ENCODE assay signal across 10 mouse cellular contexts in the genomic region with DNA sequence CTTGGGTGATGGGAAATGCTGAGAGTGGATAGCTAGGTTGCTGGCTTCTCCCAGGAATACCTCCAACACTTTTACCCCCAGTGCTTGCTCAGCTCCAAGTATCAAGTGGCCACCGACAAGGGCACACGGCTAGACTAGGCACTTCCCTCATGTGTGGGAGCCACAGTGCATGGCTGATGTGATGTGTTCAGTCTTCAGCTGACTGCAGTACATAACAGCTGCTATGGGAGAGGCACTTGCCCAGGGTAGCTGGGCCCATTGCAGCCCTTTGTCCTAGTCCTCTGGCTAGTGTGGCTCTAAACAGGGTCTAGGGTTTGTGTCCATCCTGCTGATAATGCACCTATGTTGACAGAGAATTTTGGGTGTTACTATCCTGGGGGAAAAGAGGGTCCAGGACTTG. TPM values are rescaled to one million over a fixed set of nuclear protein-coding genes. Genes with fewer than 3 reads are reported as not detected.
DNase-seq lines count a peak whose midpoint lies in the region; ATAC-seq and TF ChIP-seq lines count a peak whose summit lies in the region.
"Had no signal": no experiment of that assay in that cellular context is flagged by ENCODE, and none has a peak within 500 bp of the region (broad histone marks: within the 10 kb centered on the region; RNA-seq: fewer than 3 reads in every experiment).

No protein-coding gene starts in this region.

- no peak for TF ChIP-seq CTCF in gastrocnemius, adult 2 months (IDR thresholded peaks at IDR 0.05)
- TF ChIP-seq CTCF in lung, embryonic 14.5 days (IDR thresholded peaks at IDR 0.05; ENCODE audit: low read depth) = no peak
- no peak for TF ChIP-seq CTCF in intestine, postnatal 0 days (IDR thresholded peaks at IDR 0.05; ENCODE audit: low read depth)

- no peaks in the 10 kb centered on the region for H3K4me1 ChIP-seq in lung, embryonic 14.5 days (ENCODE audit: insufficient read depth)
- no peaks in the 10 kb centered on the region; the same call in 1 of the 2 replicates for H3K4me1 ChIP-seq in intestine, postnatal 0 days (replicated peaks; ENCODE audit: control insufficient read depth, insufficient read depth, low read length)
- H3K4me1 ChIP-seq in neural tube, embryonic 15.5 days = peaks cover 16% of the 10 kb centered on the region

- ATAC-seq in lung, embryonic 14.5 days (ENCODE audit: insufficient read depth) = no peak
- ATAC-seq in intestine, postnatal 0 days = no peak
- ATAC-seq in neural tube, embryonic 15.5 days (ENCODE audit: low FRiP score) = no peak

- peaks cover 43% of the 10 kb centered on the region for H3K27me3 ChIP-seq in lung, embryonic 14.5 days (ENCODE audit: insufficient read depth, low read length)
- peaks cover 33% of the 10 kb centered on the region for H3K27me3 ChIP-seq in intestine, postnatal 0 days (replicated peaks; ENCODE audit: control insufficient read depth, insufficient read depth, low read length)
- peaks cover 44% of the 10 kb centered on the region for H3K27me3 ChIP-seq in neural tube, embryonic 15.5 days (replicated peaks)

- H3K4me3 ChIP-seq in gastrocnemius, adult 2 months = peak overlapping the region; percentile 79
- peak overlapping the region; percentile 45 for H3K4me3 ChIP-seq in lung, embryonic 14.5 days (ENCODE audit: low read depth, low read length)
- H3K4me3 ChIP-seq in intestine, postnatal 0 days (ENCODE audit: low read depth, low read length) = peak overlapping the region; percentile 41; the same call in 1 of the 2 replicates
- H3K4me3 ChIP-seq in neural tube, embryonic 15.5 days (replicated peaks) = peak overlapping the region; percentile 46

- peak overlapping the region; percentile 58; the same call in 1 of the 2 replicates for H3K9ac ChIP-seq in lung, embryonic 14.5 days
- no peak overlapping the region for H3K9ac ChIP-seq in intestine, postnatal 0 days (ENCODE audit: low read depth, low read length)
- no peak overlapping the region for H3K9ac ChIP-seq in neural tube, embryonic 15.5 days (replicated peaks)

- WGBS in lung, embryonic 14.5 days = 60% methylated on average over 2 of the region's 2 CpGs
- 56% methylated on average over 2 of the region's 2 CpGs for WGBS in intestine, postnatal 0 days
- 78% methylated on average over 2 of the region's 2 CpGs for WGBS in neural tube, embryonic 15.5 days

- no peaks in the 10 kb centered on the region for H3K9me3 ChIP-seq in lung, embryonic 14.5 days (ENCODE audit: low read depth, low read length)
- no peaks in the 10 kb centered on the region for H3K9me3 ChIP-seq in intestine, postnatal 0 days (ENCODE audit: control insufficient read depth)
- H3K9me3 ChIP-seq in neural tube, embryonic 15.5 days (replicated peaks) = no peaks in the 10 kb centered on the region

- H3K27ac ChIP-seq in gastrocnemius, adult 2 months = peak overlapping the region; percentile 85
- peak overlapping the region; percentile 33; the same call in 1 of the 2 replicates for H3K27ac ChIP-seq in lung, embryonic 14.5 days (ENCODE audit: low read depth)
- no peak overlapping the region for H3K27ac ChIP-seq in intestine, postnatal 0 days (ENCODE audit: low read depth, low read length)
- peak overlapping the region; percentile 35; the same call in 1 of the 2 replicates for H3K27ac ChIP-seq in neural tube, embryonic 15.5 days (replicated peaks)

- peak overlapping the region; percentile 67 for H3K4me2 ChIP-seq in lung, embryonic 14.5 days
- H3K4me2 ChIP-seq in intestine, postnatal 0 days (replicated peaks; ENCODE audit: low read depth) = 0 out of 2 replicates have a peak overlapping the region, but pooled peaks have one; percentile 27
- peak overlapping the region; percentile 76; the same call in 1 of the 2 replicates for H3K4me2 ChIP-seq in neural tube, embryonic 15.5 days

- intact Hi-C loops in gastrocnemius, adult 2 months (cut with DNase I) = no loop called here

- H3K36me3 ChIP-seq in lung, embryonic 14.5 days (ENCODE audit: insufficient read depth) = peaks cover 34% of the 10 kb centered on the region
- H3K36me3 ChIP-seq in intestine, postnatal 0 days (ENCODE audit: control insufficient read depth, insufficient read depth) = peaks cover 3% of the 10 kb centered on the region; the same call in 1 of the 2 replicates
- no peaks in the 10 kb centered on the region for H3K36me3 ChIP-seq in neural tube, embryonic 15.5 days

- DNase-seq in gastrocnemius, adult 2 months = no peak
- no peak for DNase-seq in gastrocnemius, postnatal 25 days
- DNase-seq in lung, embryonic 14.5 days = no peak
- no peak for DNase-seq in lung, adult 18-20 months
- DNase-seq in cerebellum, adult 18-20 months = no peak
- DNase-seq in gastrocnemius, postnatal 10 days = no peak
- DNase-seq: right cerebral cortex, postnatal 25 days had no signal

RNA-seq across cellular contexts. Expression of a gene that starts 1.8 kb away (rescaled TPM):
- 1 to 10 TPM; 5.0 to 9.5 TPM for total RNA-seq in gastrocnemius, adult 2 months (2021)
- total RNA-seq in gastrocnemius, postnatal 25 days (2021) = 10 to 100 TPM in 1 of 2 experiments, 1 to 10 TPM in 1; 7.4 to 13.9 TPM
- 94.1 and 105 TPM in 2 replicates for polyA plus RNA-seq in lung, embryonic 14.5 days (2014; fragmentation: Nextera tagmentation; extraction: Ambion mirVana)
- 23.1 and 25.3 TPM in 2 replicates for polyA plus RNA-seq in intestine, postnatal 0 days (2015; fragmentation: Nextera tagmentation; extraction: Ambion mirVana)
- 111 and 121 TPM in 2 replicates for polyA plus RNA-seq in neural tube, embryonic 15.5 days (2015; fragmentation: Nextera tagmentation; extraction: Ambion mirVana)
- total RNA-seq in gastrocnemius, postnatal 10 days (2021) = 10 to 100 TPM; 42.8 to 43.1 TPM
- total RNA-seq: megakaryocyte progenitor cell, adult 5-6 weeks had no signal

RNA-seq across cellular contexts. Expression of a gene that starts 33.1 kb away (rescaled TPM):
- 10 to 100 TPM; 43.8 to 50.1 TPM for total RNA-seq in gastrocnemius, adult 2 months (2021)
- total RNA-seq in gastrocnemius, postnatal 25 days (2021) = 10 to 100 TPM; 38.9 to 39.8 TPM
- polyA plus RNA-seq in lung, embryonic 14.5 days (2014; fragmentation: Nextera tagmentation; extraction: Ambion mirVana) = 77.6 and 84.5 TPM in 2 replicates
- polyA plus RNA-seq in intestine, postnatal 0 days (2015; fragmentation: Nextera tagmentation; extraction: Ambion mirVana) = 50.1 and 52.3 TPM in 2 replicates
- polyA plus RNA-seq in neural tube, embryonic 15.5 days (2015; fragmentation: Nextera tagmentation; extraction: Ambion mirVana) = 110 and 114 TPM in 2 replicates
- total RNA-seq in gastrocnemius, postnatal 10 days (2021) = 10 to 100 TPM; 49.2 to 52.9 TPM

RNA-seq across cellular contexts. Expression of a gene that starts 33.3 kb away (rescaled TPM):
- total RNA-seq in gastrocnemius, adult 2 months (2021) = 1 to 10 TPM; 2.6 TPM
- total RNA-seq in gastrocnemius, postnatal 25 days (2021) = 1 to 10 TPM; 2.3 to 2.5 TPM
- 64.0 and 67.3 TPM in 2 replicates for polyA plus RNA-seq in lung, embryonic 14.5 days (2014; fragmentation: Nextera tagmentation; extraction: Ambion mirVana)
- polyA plus RNA-seq in intestine, postnatal 0 days (2015; fragmentation: Nextera tagmentation; extraction: Ambion mirVana) = 8.9 and 9.3 TPM in 2 replicates
- 6.6 and 18.5 TPM in 2 replicates for polyA plus RNA-seq in neural tube, embryonic 15.5 days (2015; fragmentation: Nextera tagmentation; extraction: Ambion mirVana)
- total RNA-seq in gastrocnemius, postnatal 10 days (2021) = 1 to 10 TPM; 4.2 to 5.5 TPM

RNA-seq across cellular contexts. Expression of a gene that starts 57.9 kb away (rescaled TPM):
- 10 to 100 TPM; 15.5 to 21.9 TPM for total RNA-seq in gastrocnemius, adult 2 months (2021)
- 10 to 100 TPM; 17.3 to 17.8 TPM for total RNA-seq in gastrocnemius, postnatal 25 days (2021)
- 27.5 and 30.9 TPM in 2 replicates for polyA plus RNA-seq in lung, embryonic 14.5 days (2014; fragmentation: Nextera tagmentation; extraction: Ambion mirVana)
- 18.3 and 25.8 TPM in 2 replicates for polyA plus RNA-seq in intestine, postnatal 0 days (2015; fragmentation: Nextera tagmentation; extraction: Ambion mirVana)
- 48.0 and 50.2 TPM in 2 replicates for polyA plus RNA-seq in neural tube, embryonic 15.5 days (2015; fragmentation: Nextera tagmentation; extraction: Ambion mirVana)
- 10 to 100 TPM; 18.3 to 19.6 TPM for total RNA-seq in gastrocnemius, postnatal 10 days (2021)

RNA-seq across cellular contexts. Expression of a gene that starts 57.9 kb away (rescaled TPM):
- total RNA-seq in gastrocnemius, adult 2 months (2021) = 1 to 10 TPM in 1 of 2 experiments, under 1 TPM in 1; 0.38 to 1.1 TPM
- total RNA-seq in gastrocnemius, postnatal 25 days (2021) = 1 to 10 TPM; 1.3 to 2.3 TPM
- polyA plus RNA-seq in lung, embryonic 14.5 days (2014; fragmentation: Nextera tagmentation; extraction: Ambion mirVana) = not detected in 2 replicates
- polyA plus RNA-seq in intestine, postnatal 0 days (2015; fragmentation: Nextera tagmentation; extraction: Ambion mirVana) = not detected in 2 replicates
- polyA plus RNA-seq in neural tube, embryonic 15.5 days (2015; fragmentation: Nextera tagmentation; extraction: Ambion mirVana) = 0.17 TPM in 1 of 2 replicates, not detected in the other
- 1 to 10 TPM; 4.8 to 5.5 TPM for total RNA-seq in gastrocnemius, postnatal 10 days (2021)
- total RNA-seq: megakaryocyte progenitor cell, adult 5-6 weeks had no signal
